Mouse (Mus musculus) right cerebral cortex, postnatal 10 days (tissue): ENCODE results near the gene Ahcyl1.
A peak's percentile ranks its signal among the peaks of the same experiment; 100 is the strongest.
"Not testable (repeated sequence)": the region's sequence is repeated elsewhere in the genome, so short reads cannot be mapped to it uniquely, and the experiment has no call there.

Experiments
- DNase-seq, 2 experiments: peaks; one replicate each; pipeline ENCODE4 v3.0.0; 2021; ENCODE audit warnings: low spot score in 2 of 2

The Ahcyl1 gene

GRCm38 (mm10) chr3:107655491-107655890, 40.9 kb downstream of the Ahcyl1 start:
- DNase-seq, result no peak

- DNase-seq, result no peak
These were observed 41.5 kb downstream of the Ahcyl1 start for GRCm38 (mm10) chr3:107654861-107655260.

GRCm38 (mm10) chr3:107652968-107653367, 43.4 kb downstream of the Ahcyl1 start:
- no peak for DNase-seq

GRCm38 (mm10) chr3:107650276-107650675, 46.1 kb downstream of the Ahcyl1 start:
- DNase-seq, result not testable (repeated sequence)

GRCm38 (mm10) chr3:107646947-107647346, 49.4 kb downstream of the Ahcyl1 start:
- DNase-seq, result no peak

- DNase-seq, result no peak
These were observed 58.7 kb downstream of the Ahcyl1 start for GRCm38 (mm10) chr3:107637606-107638172.

GRCm38 (mm10) chr3:107636236-107636635, 60.1 kb downstream of the Ahcyl1 start:
- DNase-seq, result no peak

- no peak for DNase-seq
These were observed 60.5 kb downstream of the Ahcyl1 start for GRCm38 (mm10) chr3:107635836-107636235.

GRCm38 (mm10) chr3:107633906-107634305, 62.5 kb downstream of the Ahcyl1 start:
- peak in 1 of 2 experiments; percentile 13 for DNase-seq

- peak in 1 of 2 experiments; percentile 16 for DNase-seq
These were observed 63.6 kb downstream of the Ahcyl1 start for GRCm38 (mm10) chr3:107632786-107633185.

GRCm38 (mm10) chr3:107631523-107631958, 64.8 kb downstream of the Ahcyl1 start, which contains the start of gene Strip1:
Gene Strip1, minus strand, starts transcription at chr3:107631694.
- DNase-seq, result peak; percentile 97

- DNase-seq, result peak; percentile 64 to 68
These were observed 65.5 kb downstream of the Ahcyl1 start, which contains the start of gene Gm10961 for GRCm38 (mm10) chr3:107630682-107631522. Gene Gm10961, plus strand, starts transcription at chr3:107631322.

- peak; percentile 6 to 17 for DNase-seq
These were observed 66.9 kb downstream of the Ahcyl1 start for GRCm38 (mm10) chr3:107629411-107629810.

- DNase-seq, result peak; percentile 38 to 59
These were observed 67.8 kb downstream of the Ahcyl1 start for GRCm38 (mm10) chr3:107628551-107628950.

GRCm38 (mm10) chr3:107627641-107628040, 68.7 kb downstream of the Ahcyl1 start:
- DNase-seq, result peak; percentile 13 to 18

- DNase-seq, result peak; percentile 15 to 23
These were observed 69.6 kb downstream of the Ahcyl1 start for GRCm38 (mm10) chr3:107626751-107627150.

- peak; percentile 15 to 18 for DNase-seq
These were observed 70.8 kb downstream of the Ahcyl1 start for GRCm38 (mm10) chr3:107625536-107625935.

- peak; percentile 10 to 14 for DNase-seq
These were observed 71.9 kb downstream of the Ahcyl1 start for GRCm38 (mm10) chr3:107624424-107624823.

GRCm38 (mm10) chr3:107622537-107622936, 73.8 kb downstream of the Ahcyl1 start:
- DNase-seq, result peak; percentile 12 to 16

- DNase-seq, result peak; percentile 15
These were observed 74.9 kb downstream of the Ahcyl1 start for GRCm38 (mm10) chr3:107621286-107622075.

GRCm38 (mm10) chr3:107619911-107620310, 76.4 kb downstream of the Ahcyl1 start:
- DNase-seq, result peak; percentile 8 to 26

GRCm38 (mm10) chr3:107617800-107618199, 78.6 kb downstream of the Ahcyl1 start:
- DNase-seq, result peak in 1 of 2 experiments; percentile 15
